Mouse (Mus musculus) heart, embryonic 10.5 days (tissue): ENCODE data around the gene Adgrb3. TPM values are rescaled to one million over a fixed set of nuclear protein-coding genes. Genes with fewer than 3 reads are reported as not detected.
A peak's percentile ranks its signal among the peaks of the same experiment; 100 is the strongest.

ENCODE experiments used
- DNase-seq: peaks from one replicate; pipeline ENCODE4 v3.0.0-alpha.2; 2017; ENCODE audit warnings: low spot score
- H3K27ac ChIP-seq: fragments of 300-500 bp; sonication (generic); 2 replicates; pipeline ENCODE4 v1.5.1; 2016; ENCODE audit warnings: mild to moderate bottlenecking
- H3K27me3 ChIP-seq: fragments of 300-500 bp; sonication (generic); 2 replicates; pipeline ENCODE4 v1.6.1; 2016; ENCODE audit warnings: mild to moderate bottlenecking; ENCODE audit not compliant: poor library complexity, insufficient read depth, severe bottlenecking
- H3K36me3 ChIP-seq: fragments of 300-500 bp; sonication (generic); 2 replicates; pipeline ENCODE4 v1.6.1; 2016; ENCODE audit warnings: mild to moderate bottlenecking, moderate library complexity
- H3K4me1 ChIP-seq: fragments of 300-500 bp; sonication (generic); 2 replicates; pipeline ENCODE4 v1.6.1; 2016; ENCODE audit warnings: mild to moderate bottlenecking
- H3K4me3 ChIP-seq: fragments of 300-500 bp; sonication (generic); 2 replicates; pipeline ENCODE4 v1.5.1; 2016; ENCODE audit warnings: mild to moderate bottlenecking, moderate library complexity
- H3K9me3 ChIP-seq: fragments of 300-500 bp; sonication (generic); 2 replicates; pipeline ENCODE4 v1.6.1; 2016; ENCODE audit warnings: mild to moderate bottlenecking, moderate library complexity
- WGBS: fragments of 180-500 bp; shearing (Covaris S2); methylation state at CpG from one replicate; pipeline ENCODE4 v1.1.7; 2016; 5-methylcytosine and 5-hydroxymethylcytosine counted together
- polyA plus RNA-seq: library from polyadenylated mRNA; unstranded; fragments of >200 nt; fragmentation: Nextera tagmentation; extraction: Ambion mirVana; gene quantifications from 2 replicates; pipeline ENCODE4 v1.2.1, GENCODE M21; 2016

Adgrb3 gene
- 0.15 and 0.43 TPM in 2 replicates for polyA plus RNA-seq

GRCm38 (mm10) chr1:25828971-25829920 is at the start of gene Adgrb3:
TSS of gene Adgrb3 (minus strand) at chr1:25829707.
- no peak for DNase-seq
- 4% methylated on average over 32 of the region's 32 CpGs for WGBS
- H3K4me3 ChIP-seq = peak within 1 kb of the TSS; percentile 67
- H3K4me1 ChIP-seq = no peaks in the 10 kb centered on the region
- H3K36me3 ChIP-seq = no peaks in the 10 kb centered on the region
- H3K27ac ChIP-seq = peak within 1 kb of the TSS; percentile 47; the same call in 1 of the 2 replicates
- H3K9me3 ChIP-seq = no peaks in the 10 kb centered on the region
- peaks cover 21% of the 10 kb centered on the region for H3K27me3 ChIP-seq

GRCm38 (mm10) chr1:25877526-25877925 is 48.0 kb upstream of the Adgrb3 start:
- no peaks in the 10 kb centered on the region for H3K27me3 ChIP-seq
- DNase-seq = no peak
- H3K36me3 ChIP-seq = no peaks in the 10 kb centered on the region
- H3K4me1 ChIP-seq = no peaks in the 10 kb centered on the region
- H3K4me3 ChIP-seq = no peak overlapping the region
- H3K9me3 ChIP-seq = no peaks in the 10 kb centered on the region
- no peak overlapping the region for H3K27ac ChIP-seq
- 86% methylated on average over 5 of the region's 5 CpGs for WGBS

GRCm38 (mm10) chr1:25857473-25857872 is 28.0 kb upstream of the Adgrb3 start:
- no peaks in the 10 kb centered on the region for H3K9me3 ChIP-seq
- 77% methylated on average over 2 of the region's 2 CpGs for WGBS
- H3K4me1 ChIP-seq = no peaks in the 10 kb centered on the region
- no peak for DNase-seq
- H3K4me3 ChIP-seq = no peak overlapping the region
- H3K36me3 ChIP-seq = no peaks in the 10 kb centered on the region
- no peak overlapping the region for H3K27ac ChIP-seq
- no peaks in the 10 kb centered on the region for H3K27me3 ChIP-seq

GRCm38 (mm10) chr1:25854451-25854978 is 25.0 kb upstream of the Adgrb3 start:
- WGBS = 60% methylated on average over 2 of the region's 2 CpGs

GRCm38 (mm10) chr1:25832260-25832659 is 2.8 kb upstream of the Adgrb3 start:
- DNase-seq = no peak
- no peaks in the 10 kb centered on the region for H3K4me1 ChIP-seq
- H3K27me3 ChIP-seq = peaks cover 21% of the 10 kb centered on the region
- no peak overlapping the region for H3K4me3 ChIP-seq
- H3K27ac ChIP-seq = no peak overlapping the region
- H3K36me3 ChIP-seq = no peaks in the 10 kb centered on the region
- 70% methylated on average over 6 of the region's 6 CpGs for WGBS
- no peaks in the 10 kb centered on the region for H3K9me3 ChIP-seq

More at GRCm38 (mm10) chr1:25854451-25854978, 25.0 kb upstream of the Adgrb3 start:
- Histone ChIP-seq H3K27ac (no peak overlapping the region), H3K4me1 (no peaks in the 10 kb centered on the region), H3K9me3 (no peaks in the 10 kb centered on the region), H3K4me3 (no peak overlapping the region), H3K27me3 (no peaks in the 10 kb centered on the region), H3K36me3 (no peaks in the 10 kb centered on the region)
- DNase-seq = no peak

- no peak overlapping the region for H3K4me3 ChIP-seq
- no peak overlapping the region for H3K27ac ChIP-seq
- 46% methylated on average over 2 of the region's 2 CpGs for WGBS
- peaks cover 21% of the 10 kb centered on the region for H3K27me3 ChIP-seq
- no peaks in the 10 kb centered on the region for H3K4me1 ChIP-seq
- DNase-seq = no peak
- H3K36me3 ChIP-seq = no peaks in the 10 kb centered on the region
- H3K9me3 ChIP-seq = no peaks in the 10 kb centered on the region
Measured at GRCm38 (mm10) chr1:25831521-25831900, 2.0 kb upstream of the Adgrb3 start.

GRCm38 (mm10) chr1:25830757-25831520 is 1.4 kb upstream of the Adgrb3 start:
- H3K4me3 ChIP-seq = peak overlapping the region; percentile 67
- no peaks in the 10 kb centered on the region for H3K4me1 ChIP-seq
- peaks cover 21% of the 10 kb centered on the region for H3K27me3 ChIP-seq
- H3K36me3 ChIP-seq = no peaks in the 10 kb centered on the region
- H3K9me3 ChIP-seq = no peaks in the 10 kb centered on the region
- no peak overlapping the region for H3K27ac ChIP-seq
- WGBS = 10% methylated on average over 15 of the region's 15 CpGs
- no peak for DNase-seq

- WGBS = 3% methylated on average over 78 of the region's 99 CpGs
- Histone ChIP-seq H3K27ac (peak overlapping the region; percentile 47; the same call in 1 of the 2 replicates), H3K36me3 (no peaks in the 10 kb centered on the region), H3K4me3 (peak overlapping the region; percentile 67), H3K9me3 (no peaks in the 10 kb centered on the region), H3K4me1 (no peaks in the 10 kb centered on the region), H3K27me3 (peaks cover 21% of the 10 kb centered on the region)
- DNase-seq = peak; percentile 81
Measured at GRCm38 (mm10) chr1:25829921-25830751, 629 bp upstream of the Adgrb3 start.

- DNase-seq = no peak
- Histone ChIP-seq H3K9me3 (no peaks in the 10 kb centered on the region), H3K27me3 (peaks cover 21% of the 10 kb centered on the region), H3K4me3 (no peak overlapping the region), H3K4me1 (no peaks in the 10 kb centered on the region), H3K36me3 (no peaks in the 10 kb centered on the region), H3K27ac (no peak overlapping the region)
- 61% methylated on average over 9 of the region's 9 CpGs for WGBS
Measured at GRCm38 (mm10) chr1:25828071-25828755, 1.3 kb downstream of the Adgrb3 start.

GRCm38 (mm10) chr1:25827436-25827835 is 2.1 kb downstream of the Adgrb3 start:
- peaks cover 21% of the 10 kb centered on the region for H3K27me3 ChIP-seq
- 67% methylated on average over 9 of the region's 9 CpGs for WGBS

GRCm38 (mm10) chr1:25826771-25827170 is 2.7 kb downstream of the Adgrb3 start:
- no peak for DNase-seq
- 12% methylated on average over 7 of the region's 7 CpGs for WGBS
- H3K27me3 ChIP-seq = peaks cover 21% of the 10 kb centered on the region
- no peaks in the 10 kb centered on the region for H3K36me3 ChIP-seq
- H3K4me1 ChIP-seq = no peaks in the 10 kb centered on the region
- H3K4me3 ChIP-seq = no peak overlapping the region
- no peak overlapping the region for H3K27ac ChIP-seq
- H3K9me3 ChIP-seq = no peaks in the 10 kb centered on the region

More at GRCm38 (mm10) chr1:25827436-25827835, 2.1 kb downstream of the Adgrb3 start:
- H3K36me3 ChIP-seq = no peaks in the 10 kb centered on the region
- no peak for DNase-seq
- no peak overlapping the region for H3K27ac ChIP-seq
- H3K9me3 ChIP-seq = no peaks in the 10 kb centered on the region
- H3K4me1 ChIP-seq = no peaks in the 10 kb centered on the region
- H3K4me3 ChIP-seq = no peak overlapping the region

GRCm38 (mm10) chr1:25824626-25825025 is 4.9 kb downstream of the Adgrb3 start:
- H3K4me1 ChIP-seq = no peaks in the 10 kb centered on the region
- 24% methylated on average over 4 of the region's 4 CpGs for WGBS
- no peak overlapping the region for H3K4me3 ChIP-seq
- no peak for DNase-seq
- no peak overlapping the region for H3K27ac ChIP-seq
- no peaks in the 10 kb centered on the region for H3K9me3 ChIP-seq
- H3K36me3 ChIP-seq = no peaks in the 10 kb centered on the region
- H3K27me3 ChIP-seq = peaks cover 12% of the 10 kb centered on the region
